Mouse (Mus musculus): ENCODE data around the gene Cd48.
"Not testable (repeated sequence)": the region's sequence is repeated elsewhere in the genome, so short reads cannot be mapped to it uniquely, and the experiment has no call there.

The Cd48 gene

GRCm38 (mm10) chr1:171681531-171682299 lies at the start of gene Cd48:
Gene Cd48 (plus strand): TSS chr1:171682009.
- DNase-seq (ENCODE audit: low spot score in 2 of 2) = no peak

DNA sequence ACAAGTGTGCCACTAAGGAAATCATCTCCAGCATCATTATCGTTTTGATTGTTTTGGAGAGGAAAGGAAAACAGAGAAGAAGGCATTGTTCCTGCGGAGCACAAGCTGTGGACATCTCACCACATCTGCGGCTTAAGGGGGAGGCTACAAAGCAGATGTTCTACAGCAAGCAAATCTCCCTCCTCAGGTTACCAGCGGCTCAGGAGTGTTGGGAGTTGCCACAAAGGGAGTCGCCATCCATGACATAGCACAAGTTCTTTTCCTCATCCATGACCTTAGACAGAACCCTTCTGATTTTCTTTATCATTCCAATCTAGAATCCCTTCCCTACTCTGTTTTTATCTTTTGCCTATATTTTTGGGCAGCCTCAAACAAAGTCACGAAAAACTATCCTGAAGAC lies 46.1 kb upstream of the Cd48 start:
- DNase-seq (ENCODE audit: low spot score in 2 of 2) = no peak

- DNase-seq (ENCODE audit: low spot score in 2 of 2) = no peak
Measured at GRCm38 (mm10) chr1:171637101-171637500, 44.7 kb upstream of the Cd48 start.

- no peak for DNase-seq (ENCODE audit: low spot score in 2 of 2)
Measured at GRCm38 (mm10) chr1:171638686-171639085, 43.1 kb upstream of the Cd48 start.

DNA sequence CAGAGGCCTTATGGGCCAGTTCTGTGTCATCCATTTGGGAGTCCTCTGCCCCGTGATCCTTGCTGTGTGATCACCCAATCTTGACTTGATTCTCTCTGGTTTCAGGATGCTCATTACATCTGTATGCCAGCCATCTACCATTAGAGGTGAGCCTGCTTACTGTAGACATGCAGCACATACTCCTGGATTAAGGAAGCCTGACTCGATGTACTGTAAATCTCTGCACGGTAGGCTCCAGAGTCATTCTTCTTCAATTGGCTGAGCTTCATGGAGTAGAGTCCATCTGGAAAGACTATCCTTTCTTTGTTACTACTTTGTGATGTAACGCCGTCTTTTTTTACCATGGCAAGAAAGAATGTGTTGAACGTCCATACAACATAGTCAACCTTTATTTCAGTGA lies 41.0 kb upstream of the Cd48 start:
- no peak for DNase-seq (ENCODE audit: low spot score in 2 of 2)

DNA sequence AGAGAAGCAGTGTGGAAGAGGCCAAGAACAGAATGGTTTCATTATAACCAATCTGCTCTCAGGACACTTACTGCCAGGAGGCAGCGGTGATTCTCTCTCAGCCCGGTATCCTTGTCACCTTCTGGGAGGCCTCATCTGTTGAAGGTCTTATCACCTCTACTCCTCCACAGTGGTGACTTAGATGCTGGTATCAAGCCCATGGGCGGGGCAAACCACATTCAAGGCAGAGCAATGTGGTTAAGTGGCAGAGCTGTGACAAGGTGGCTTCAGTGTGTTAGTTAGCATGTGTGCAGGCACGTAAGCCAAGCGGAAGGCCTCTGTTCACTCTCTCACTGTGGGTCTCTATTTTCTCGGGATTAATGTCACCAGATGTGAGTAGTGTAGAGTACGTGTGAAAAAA lies 38.2 kb upstream of the Cd48 start:
- no peak for DNase-seq (ENCODE audit: low spot score in 2 of 2)

- DNase-seq (ENCODE audit: low spot score in 2 of 2) = no peak
Measured at GRCm38 (mm10) chr1:171646429-171646940, 35.3 kb upstream of the Cd48 start.

DNA sequence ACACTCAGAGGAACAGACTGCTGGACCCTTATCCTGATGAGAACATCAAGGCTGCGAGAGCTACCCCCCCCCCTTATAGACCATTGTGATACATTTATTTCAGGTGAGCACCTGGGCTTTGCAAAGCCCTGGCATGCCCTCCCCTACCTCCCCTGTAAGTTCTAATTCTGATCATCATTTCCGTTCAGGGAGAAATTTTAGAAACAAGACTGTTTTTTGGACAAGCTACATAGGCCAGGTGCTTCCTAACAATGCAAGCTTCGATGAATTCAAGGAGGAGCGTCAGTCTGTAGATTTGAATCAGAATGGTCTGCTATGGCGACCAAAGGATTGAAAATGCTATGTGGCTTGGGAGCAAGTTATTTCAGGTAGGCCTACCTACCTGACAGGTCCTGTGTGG lies 34.1 kb upstream of the Cd48 start:
- no peak for DNase-seq (ENCODE audit: low spot score in 2 of 2)

DNA sequence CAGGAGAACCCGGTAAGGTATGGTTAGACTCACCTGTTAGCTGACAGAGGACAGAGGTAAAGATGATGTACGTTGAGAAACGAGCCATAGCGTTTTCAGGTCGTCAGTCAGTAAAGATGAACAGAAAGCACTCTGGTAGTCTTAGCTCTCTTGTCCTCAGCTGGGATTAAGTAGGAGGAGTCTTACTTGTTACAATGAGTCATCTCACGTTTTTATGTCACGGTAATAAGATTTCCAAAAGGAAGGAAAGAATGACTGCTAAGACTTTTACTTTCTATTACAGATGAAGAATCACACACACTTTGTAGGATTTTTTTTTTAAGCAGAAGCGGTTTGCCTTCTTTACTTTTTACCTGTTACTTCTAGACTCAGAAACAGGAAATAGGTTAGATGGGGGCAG lies 33.0 kb upstream of the Cd48 start:
- DNase-seq (ENCODE audit: low spot score in 2 of 2) = no peak

- DNase-seq (ENCODE audit: low spot score in 2 of 2) = no peak
Measured at GRCm38 (mm10) chr1:171652734-171653133, 29.1 kb upstream of the Cd48 start, which contains the start of gene Slamf7. Gene Slamf7 (minus strand): TSS chr1:171653035.

- peak in 1 of 2 experiments; percentile 21 for DNase-seq (ENCODE audit: low spot score in 2 of 2)
Measured at GRCm38 (mm10) chr1:171658561-171658991, 23.2 kb upstream of the Cd48 start.

- DNase-seq (ENCODE audit: low spot score in 2 of 2) = no peak
Measured at GRCm38 (mm10) chr1:171660423-171660822, 21.4 kb upstream of the Cd48 start.

DNA sequence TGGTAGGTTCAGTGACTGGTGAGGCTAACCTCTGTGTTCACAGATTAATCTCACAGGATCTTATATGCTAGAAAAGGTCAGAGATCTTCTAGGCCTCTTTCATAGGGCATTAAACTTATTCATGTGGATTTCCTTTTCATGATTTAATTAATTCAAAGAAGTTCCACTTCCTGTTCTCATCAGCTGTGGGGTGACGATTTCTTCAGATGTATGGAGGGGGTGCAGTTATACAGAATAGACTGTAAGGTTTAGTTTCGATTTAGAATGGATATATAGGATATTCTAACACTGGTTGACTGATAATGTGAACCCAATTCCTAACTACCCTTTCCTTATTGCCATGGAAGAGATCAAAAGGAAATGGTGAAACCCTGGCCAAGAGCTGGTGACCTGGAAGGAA lies 20.3 kb upstream of the Cd48 start:
- DNase-seq (ENCODE audit: low spot score in 2 of 2) = no peak

DNA sequence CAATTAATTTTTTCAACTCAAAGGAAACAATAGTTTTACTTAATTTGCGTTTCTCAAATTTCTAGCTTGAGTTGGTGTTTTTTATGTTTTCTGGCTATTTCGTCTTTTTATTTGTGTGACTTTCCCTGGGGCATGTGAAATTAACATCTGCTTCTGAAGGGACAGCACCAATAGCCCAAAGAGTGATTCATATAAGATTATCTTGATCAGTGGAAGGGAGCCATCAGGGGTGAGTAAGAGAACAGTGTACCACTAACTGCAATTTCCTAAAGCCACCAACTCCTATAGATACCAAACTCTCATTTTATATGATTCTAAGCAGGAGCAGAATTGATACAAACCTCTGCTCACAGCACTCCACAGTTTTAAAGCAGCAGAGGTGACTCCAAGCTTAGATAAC lies 18.1 kb upstream of the Cd48 start:
- no peak for DNase-seq (ENCODE audit: low spot score in 2 of 2)

DNA sequence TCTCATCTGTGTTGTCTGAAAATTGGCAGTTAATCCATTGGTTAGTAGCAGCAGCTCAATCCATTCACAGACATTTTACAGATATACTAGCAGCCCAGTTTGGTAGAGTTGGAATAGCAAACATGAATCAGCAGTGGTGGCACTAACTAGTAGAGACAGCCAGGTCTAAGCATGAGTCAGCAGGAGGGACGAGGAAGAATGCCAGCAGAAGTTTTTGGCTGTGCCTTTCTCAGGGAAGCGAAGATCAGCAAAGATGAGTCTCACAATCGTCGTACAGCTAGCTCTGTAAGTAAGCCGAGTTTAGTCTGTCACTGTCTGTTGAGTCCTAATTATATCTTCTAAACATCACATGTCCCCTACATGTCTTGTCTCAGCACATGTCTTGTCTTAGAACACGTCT lies 15.5 kb upstream of the Cd48 start:
- no peak for DNase-seq (ENCODE audit: low spot score in 2 of 2)

DNA sequence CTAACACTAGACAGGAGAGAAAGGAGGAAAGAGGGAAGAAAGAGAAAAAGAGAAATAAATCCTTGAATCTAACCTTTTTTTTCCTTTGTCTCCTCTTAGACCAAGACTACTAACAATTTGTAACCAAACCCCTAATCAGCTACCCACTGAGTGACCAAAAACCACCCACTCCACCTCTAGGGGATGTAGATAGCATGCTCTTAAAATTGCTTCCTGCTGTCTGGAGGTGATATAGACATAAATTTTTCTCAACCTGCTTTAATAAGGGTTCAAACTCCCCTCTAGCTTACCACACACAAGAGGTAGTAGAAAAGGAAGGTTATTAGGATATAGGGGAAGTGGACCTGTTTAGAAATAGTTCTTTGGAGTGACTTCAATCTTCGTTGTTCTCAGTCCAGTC lies 14.6 kb upstream of the Cd48 start:
- no peak for DNase-seq (ENCODE audit: low spot score in 2 of 2)

DNA sequence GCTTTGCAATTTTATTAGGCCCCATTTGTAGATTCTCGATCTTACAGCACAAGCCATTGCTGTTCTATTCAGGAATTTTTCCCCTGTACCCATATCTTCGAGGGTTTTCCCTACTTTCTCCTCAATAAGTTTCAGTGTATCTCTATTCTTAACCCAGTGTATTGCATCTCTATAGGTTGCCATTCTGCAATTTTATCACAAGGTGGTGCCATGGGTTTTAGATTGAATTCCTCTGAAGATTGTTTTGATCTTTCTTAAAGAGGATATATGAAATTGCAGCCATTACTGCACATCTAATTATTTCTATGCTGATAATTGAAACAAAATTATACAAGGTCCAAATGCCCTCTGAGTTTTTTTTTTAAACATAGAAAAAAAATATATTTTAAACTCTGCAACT lies 9.4 kb upstream of the Cd48 start:
- DNase-seq (ENCODE audit: low spot score in 2 of 2) = not testable (repeated sequence)

- no peak for DNase-seq (ENCODE audit: low spot score in 2 of 2)
Measured at GRCm38 (mm10) chr1:171672854-171673475, 8.8 kb upstream of the Cd48 start.

GRCm38 (mm10) chr1:171674467-171674866 lies 7.3 kb upstream of the Cd48 start:
- no peak for DNase-seq (ENCODE audit: low spot score in 2 of 2)

DNA sequence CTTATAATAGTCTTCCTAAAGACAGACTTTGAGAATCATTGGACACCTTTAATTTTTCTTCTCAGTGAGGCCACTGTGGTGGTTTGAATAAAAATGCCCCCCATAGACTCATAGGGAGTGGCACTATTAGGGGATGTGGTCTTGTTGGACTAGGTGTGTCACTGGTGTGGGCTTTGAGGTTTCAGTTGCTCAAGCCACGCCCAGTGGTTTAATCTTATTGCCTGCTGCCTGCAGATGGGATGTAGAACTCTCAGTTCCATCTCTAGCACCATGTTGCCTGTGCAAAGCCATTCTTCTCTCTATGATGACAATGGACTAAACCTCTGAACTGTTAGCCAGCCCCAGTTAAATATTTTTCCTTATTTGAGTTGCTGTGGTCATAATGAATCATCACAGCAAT lies 4.1 kb upstream of the Cd48 start:
- DNase-seq (ENCODE audit: low spot score in 2 of 2) = no peak

- no peak for DNase-seq (ENCODE audit: low spot score in 2 of 2)
Measured at GRCm38 (mm10) chr1:171681009-171681408, 800 bp upstream of the Cd48 start.

DNA sequence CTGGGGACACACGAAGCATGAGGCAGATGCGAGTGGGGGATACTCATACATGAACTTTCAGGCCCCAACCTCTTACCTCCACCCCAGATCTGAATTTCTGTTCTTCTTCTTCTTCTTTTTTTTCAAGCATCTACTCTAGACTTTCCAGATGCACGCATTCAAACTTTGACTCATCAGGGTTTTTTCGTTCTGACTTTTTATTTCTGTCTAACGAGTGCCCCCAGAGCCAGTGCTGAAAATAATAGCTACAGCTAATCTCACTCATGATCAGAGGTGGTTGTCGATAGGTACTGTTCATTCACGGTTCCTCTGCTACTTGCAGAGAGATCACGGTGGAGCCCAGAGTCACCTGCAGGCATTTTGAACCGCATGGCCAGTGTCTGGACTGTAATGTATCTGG lies 3.1 kb downstream of the Cd48 start:
- DNase-seq (ENCODE audit: low spot score in 2 of 2) = no peak

DNA sequence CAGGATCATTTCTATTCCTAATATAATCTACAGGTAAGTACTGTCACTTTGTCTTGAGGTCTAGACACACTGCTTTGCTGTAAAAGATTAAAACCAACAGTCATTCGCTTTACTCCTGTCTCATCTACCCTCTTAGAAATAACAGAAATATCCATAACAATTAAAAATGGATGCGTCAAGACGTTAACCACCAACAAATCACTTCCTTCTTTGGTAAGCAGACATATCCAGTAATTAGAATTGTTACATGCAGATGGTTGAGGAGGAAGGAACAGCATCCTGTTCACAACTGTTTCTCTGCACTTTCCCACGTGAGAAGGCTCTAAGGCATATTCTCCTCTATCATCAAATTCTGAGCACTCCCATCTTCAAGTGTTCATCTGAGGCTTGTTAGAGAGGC lies 5.5 kb downstream of the Cd48 start:
- DNase-seq (ENCODE audit: low spot score in 2 of 2) = no peak

Measured in frontal cortex, postnatal 25 days (tissue).